Mouse (Mus musculus): ENCODE data around the gene Snx20. TPM values are rescaled to one million over a fixed set of nuclear protein-coding genes. Genes with fewer than 3 reads are reported as not detected.

Gene Snx20
- total RNA-seq (2023), result 67.0 TPM

GRCm38 (mm10) chr8:88635474-88636397 is at the start of gene Snx20:
Snx20 (minus strand) TSS chr8:88636128.

GRCm38 (mm10) chr8:88646837-88647778 is 11.2 kb upstream of the Snx20 start, which contains the start of gene Nod2:
Nod2 (plus strand) TSS chr8:88647315.

Other genes with a start within 250 kb of the Snx20 start
- gene Nkd1, start 114.8 kb downstream of the Snx20 start, total RNA-seq (2023), result 0.24 TPM
- gene Nod2, start 11.2 kb upstream of the Snx20 start, total RNA-seq (2023), result 1.1 TPM
- 116 TPM for gene Cyld, start 60.9 kb upstream of the Snx20 start, total RNA-seq (2023)